Mouse (Mus musculus) regulatory T cell (primary cell): Measurements from ENCODE around the gene Spin1.

Experiments
- in situ Hi-C: fragments of 300-600 bp; cut with MboI, MseI; formaldehyde crosslinking; loops from one replicate; pipeline ENCODE4 v1.15.1; 2025; ENCODE audit warnings: high pct_unique_total_duplicates

Spin1 gene

GRCm38 (mm10) chr13:51191416-51192140 lies 90.9 kb downstream of the Spin1 start:
- in situ Hi-C loops = no loop called here

- in situ Hi-C loops = no loop called here
These were observed 93.2 kb downstream of the Spin1 start for GRCm38 (mm10) chr13:51193893-51194292.

- in situ Hi-C loops = no loop called here
These were observed 97.0 kb downstream of the Spin1 start for GRCm38 (mm10) chr13:51197699-51198098.

- in situ Hi-C loops = no loop called here
These were observed 97.5 kb downstream of the Spin1 start for GRCm38 (mm10) chr13:51198186-51198585.
